Mouse (Mus musculus): ENCODE data around the gene Ntrk2. TPM values are rescaled to one million over a fixed set of nuclear protein-coding genes. Genes with fewer than 3 reads are reported as not detected.

Ntrk2 gene
- polyA plus RNA-seq, 1 experiment from 2014 or later, result 0.27 TPM

- Histone ChIP-seq H3K4me3 (replicated peaks) (no peak overlapping the region), H3K27ac (no peak overlapping the region), H3K4me2 (no peak overlapping the region), H3K9ac (no peak overlapping the region), H3K27me3 (no peaks in the 10 kb centered on the region), H3K4me1 (replicated peaks) (no peaks in the 10 kb centered on the region), H3K36me3 (no peaks in the 10 kb centered on the region), H3K9me3 (replicated peaks) (no peaks in the 10 kb centered on the region; the same call in 1 of the 2 replicates)
- 73% methylated on average over 9 of the region's 9 CpGs for WGBS (ENCODE audit: insufficient replicate concordance)
- ATAC-seq (ENCODE audit: low read depth) (no peak), DNase-seq (no peak)
These were observed 37.5 kb downstream of the Ntrk2 start for GRCm38 (mm10) chr13:58843826-58844225.

- 58% methylated on average over 4 of the region's 4 CpGs for WGBS (ENCODE audit: insufficient replicate concordance)
These were observed 42.2 kb downstream of the Ntrk2 start for GRCm38 (mm10) chr13:58848578-58848977.

DNA sequence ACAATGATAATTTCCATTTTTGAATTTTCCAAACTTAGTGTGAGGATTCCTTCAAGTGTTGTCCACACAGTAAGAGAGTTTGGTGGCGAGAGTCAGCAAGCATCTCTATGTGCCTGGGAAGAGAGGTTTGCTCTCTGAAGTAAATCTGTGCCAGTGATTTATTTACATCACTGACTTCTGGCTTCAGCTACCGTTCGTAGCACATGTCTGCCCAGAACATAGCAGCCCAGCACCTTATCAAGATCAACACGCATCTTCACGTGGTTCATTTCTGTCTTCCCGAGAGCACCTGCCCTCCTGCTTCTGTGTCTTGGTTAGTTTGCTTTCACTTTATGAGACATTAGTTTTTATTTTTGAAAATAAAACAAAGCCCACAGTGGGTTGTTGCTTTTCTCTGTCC lies 47.3 kb downstream of the Ntrk2 start:
- Histone ChIP-seq H3K4me2 (no peak overlapping the region), H3K9me3 (replicated peaks) (no peaks in the 10 kb centered on the region), H3K27ac (no peak overlapping the region), H3K36me3 (no peaks in the 10 kb centered on the region), H3K4me1 (replicated peaks) (no peaks in the 10 kb centered on the region), H3K27me3 (no peaks in the 10 kb centered on the region), H3K9ac (no peak overlapping the region), H3K4me3 (replicated peaks) (no peak overlapping the region)
- DNase-seq (no peak), ATAC-seq (ENCODE audit: low read depth) (no peak)
- 62% methylated on average over 6 of the region's 6 CpGs for WGBS (ENCODE audit: insufficient replicate concordance)

More at GRCm38 (mm10) chr13:58848578-58848977, 42.2 kb downstream of the Ntrk2 start:
- H3K27me3 ChIP-seq, result no peaks in the 10 kb centered on the region
- H3K4me1 ChIP-seq (replicated peaks), result no peaks in the 10 kb centered on the region
- no peak overlapping the region for H3K4me3 ChIP-seq (replicated peaks)
- no peak for DNase-seq
- H3K4me2 ChIP-seq, result no peak overlapping the region
- no peaks in the 10 kb centered on the region for H3K36me3 ChIP-seq
- H3K9me3 ChIP-seq (replicated peaks), result no peaks in the 10 kb centered on the region; the same call in 1 of the 2 replicates
- ATAC-seq (ENCODE audit: low read depth), result no peak
- no peak overlapping the region for H3K27ac ChIP-seq
- H3K9ac ChIP-seq, result no peak overlapping the region

DNA sequence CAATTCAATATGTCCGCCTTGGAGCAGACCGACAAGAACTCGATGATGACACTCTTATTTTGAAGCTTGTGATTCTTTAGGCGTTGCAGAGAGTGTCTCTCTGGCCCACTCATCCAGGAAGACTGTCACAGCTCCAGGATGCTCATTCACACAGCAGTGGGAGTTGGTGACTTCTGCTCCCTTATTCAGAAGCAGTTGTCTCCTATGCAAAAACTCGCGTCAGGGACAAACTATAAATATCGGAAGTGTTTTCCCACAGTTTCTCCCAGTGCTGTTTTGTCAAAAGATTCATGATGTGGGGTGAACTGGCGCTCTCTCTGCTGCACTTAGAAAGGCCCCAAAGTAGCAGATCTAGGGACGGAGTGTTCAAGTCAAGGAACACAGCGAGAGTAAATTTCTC lies 59.9 kb downstream of the Ntrk2 start:
- no peaks in the 10 kb centered on the region for H3K27me3 ChIP-seq
- no peak overlapping the region for H3K27ac ChIP-seq
- no peaks in the 10 kb centered on the region for H3K4me1 ChIP-seq (replicated peaks)
- WGBS (ENCODE audit: insufficient replicate concordance), result 71% methylated on average over 10 of the region's 10 CpGs
- no peaks in the 10 kb centered on the region for H3K36me3 ChIP-seq
- no peak overlapping the region for H3K4me3 ChIP-seq (replicated peaks)
- ATAC-seq (ENCODE audit: low read depth) (no peak), DNase-seq (no peak)
- no peak overlapping the region for H3K9ac ChIP-seq
- no peak overlapping the region for H3K4me2 ChIP-seq
- H3K9me3 ChIP-seq (replicated peaks), result no peaks in the 10 kb centered on the region

DNA sequence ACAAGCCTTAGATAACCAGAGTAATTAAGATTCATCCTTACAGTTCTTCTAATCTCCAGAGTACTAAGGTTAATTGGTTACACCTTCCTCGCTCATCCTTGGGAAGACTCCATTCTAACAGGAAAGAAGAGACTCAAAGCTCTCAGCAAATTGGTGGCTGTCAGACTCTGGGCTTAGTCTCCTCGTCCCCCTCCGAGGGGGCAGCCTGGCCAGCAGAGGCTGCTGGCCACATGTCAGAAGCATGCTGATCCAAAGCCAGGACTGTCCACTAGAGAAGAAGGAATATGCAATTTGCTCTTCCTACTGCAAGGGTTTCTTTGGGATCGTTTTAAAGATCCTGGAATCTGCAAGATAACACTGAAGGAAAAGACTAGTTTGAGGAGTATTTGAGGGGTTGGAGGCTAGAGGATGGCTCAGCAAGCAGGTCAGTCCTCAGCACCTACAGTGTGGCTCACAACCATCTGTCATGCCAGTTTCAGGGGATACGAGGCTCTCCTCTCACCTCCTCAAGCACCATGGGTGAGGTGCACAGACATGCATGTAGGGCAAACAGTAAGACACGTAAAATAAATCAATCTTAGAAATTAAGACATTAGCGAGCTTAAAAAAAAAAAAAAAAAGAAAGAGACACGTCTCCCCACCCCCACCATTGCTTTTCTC lies 60.5 kb downstream of the Ntrk2 start:
- no peaks in the 10 kb centered on the region for H3K27me3 ChIP-seq
- no peaks in the 10 kb centered on the region for H3K4me1 ChIP-seq (replicated peaks)
- DNase-seq (no peak), ATAC-seq (ENCODE audit: low read depth) (no peak)
- 55% methylated on average over 8 of the region's 8 CpGs for WGBS (ENCODE audit: insufficient replicate concordance)
- no peak overlapping the region for H3K4me2 ChIP-seq
- no peak overlapping the region for H3K27ac ChIP-seq
- no peaks in the 10 kb centered on the region for H3K36me3 ChIP-seq
- H3K4me3 ChIP-seq (replicated peaks), result no peak overlapping the region
- H3K9me3 ChIP-seq (replicated peaks), result no peaks in the 10 kb centered on the region
- no peak overlapping the region for H3K9ac ChIP-seq

- no peak overlapping the region for H3K9ac ChIP-seq
- no peak for DNase-seq
- no peak overlapping the region for H3K4me2 ChIP-seq
- H3K36me3 ChIP-seq, result no peaks in the 10 kb centered on the region
- ATAC-seq (ENCODE audit: low read depth), result no peak
- H3K27ac ChIP-seq, result no peak overlapping the region
- no peaks in the 10 kb centered on the region for H3K4me1 ChIP-seq (replicated peaks)
- WGBS (ENCODE audit: insufficient replicate concordance), result 32% methylated on average over 3 of the region's 3 CpGs
- no peaks in the 10 kb centered on the region for H3K27me3 ChIP-seq
- H3K9me3 ChIP-seq (replicated peaks), result no peaks in the 10 kb centered on the region; the same call in 1 of the 2 replicates
- no peak overlapping the region for H3K4me3 ChIP-seq (replicated peaks)
These were observed 76.1 kb downstream of the Ntrk2 start for GRCm38 (mm10) chr13:58882468-58882867.

- H3K27ac ChIP-seq, result no peak overlapping the region
- no peak overlapping the region for H3K4me2 ChIP-seq
- 79% methylated on average over 5 of the region's 5 CpGs for WGBS (ENCODE audit: insufficient replicate concordance)
- no peaks in the 10 kb centered on the region for H3K4me1 ChIP-seq (replicated peaks)
- DNase-seq (no peak), ATAC-seq (ENCODE audit: low read depth) (no peak)
- H3K36me3 ChIP-seq, result no peaks in the 10 kb centered on the region
- H3K4me3 ChIP-seq (replicated peaks), result no peak overlapping the region
- no peaks in the 10 kb centered on the region for H3K27me3 ChIP-seq
- no peaks in the 10 kb centered on the region; the same call in 1 of the 2 replicates for H3K9me3 ChIP-seq (replicated peaks)
- no peak overlapping the region for H3K9ac ChIP-seq
These were observed 76.5 kb downstream of the Ntrk2 start for GRCm38 (mm10) chr13:58882916-58883315.

DNA sequence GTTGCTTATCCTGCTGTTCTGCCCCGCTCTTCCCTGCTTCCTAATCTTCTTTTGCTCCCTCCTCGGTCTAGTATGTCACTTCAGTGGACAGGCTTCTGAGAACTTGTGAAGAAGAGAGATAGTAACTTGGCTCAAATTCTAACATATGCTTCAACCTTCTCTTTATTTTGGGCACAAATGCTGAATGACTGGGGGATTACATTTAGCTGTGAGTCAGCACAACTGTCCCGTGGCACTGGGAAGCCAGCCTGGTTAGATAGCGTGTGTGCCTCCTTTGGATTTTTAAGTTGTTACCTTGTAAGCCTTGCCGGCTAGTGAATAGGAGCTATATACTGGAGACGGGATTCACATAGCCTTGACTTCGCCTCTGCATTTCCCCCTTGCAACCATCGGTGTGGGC lies 79.7 kb downstream of the Ntrk2 start:
- H3K36me3 ChIP-seq, result no peaks in the 10 kb centered on the region
- no peaks in the 10 kb centered on the region for H3K27me3 ChIP-seq
- H3K9ac ChIP-seq, result no peak overlapping the region
- no peak for ATAC-seq (ENCODE audit: low read depth)
- 57% methylated on average over 8 of the region's 8 CpGs for whole genome bisulfite sequencing (ENCODE audit: insufficient replicate concordance)
- H3K4me2 ChIP-seq, result no peak overlapping the region
- H3K4me3 ChIP-seq (replicated peaks), result no peak overlapping the region
- no peak for DNase-seq
- no peak overlapping the region for H3K27ac ChIP-seq
- peaks cover 5% of the 10 kb centered on the region; the same call in 1 of the 2 replicates for H3K9me3 ChIP-seq (replicated peaks)
- H3K4me1 ChIP-seq (replicated peaks), result no peaks in the 10 kb centered on the region

DNA sequence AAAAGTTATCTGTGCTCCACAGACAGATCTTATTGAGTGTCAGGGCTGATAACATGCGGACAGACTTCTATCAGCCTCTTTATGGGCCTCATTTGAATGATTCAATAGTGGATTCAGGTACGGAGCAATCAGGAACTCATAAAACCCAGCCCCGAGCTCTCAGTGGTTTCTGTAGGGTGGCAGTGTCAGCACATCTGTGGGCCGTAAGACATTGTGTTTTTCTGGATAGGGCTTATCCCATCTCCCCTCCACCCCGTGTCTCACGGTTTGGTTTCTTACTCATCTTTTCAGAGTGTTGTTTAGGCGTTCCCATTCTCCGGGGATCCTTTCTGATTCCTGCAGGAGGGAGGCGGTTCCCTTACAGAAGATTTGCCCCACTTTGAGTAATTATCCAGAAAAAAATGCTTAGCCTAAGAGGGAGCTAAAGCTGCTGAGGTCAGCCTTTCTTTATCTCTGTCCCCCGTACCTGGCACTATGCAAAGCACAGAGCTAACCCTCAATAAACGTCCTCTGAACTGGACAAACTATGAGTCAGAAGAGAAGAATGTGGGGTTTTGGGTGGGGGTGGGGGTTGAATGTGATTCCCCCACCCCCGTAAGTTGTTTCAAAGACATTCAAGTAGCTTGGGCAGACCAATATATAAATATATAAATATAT lies 90.0 kb downstream of the Ntrk2 start:
- H3K4me3 ChIP-seq (replicated peaks), result no peak overlapping the region
- H3K27me3 ChIP-seq, result no peaks in the 10 kb centered on the region
- 0 out of 2 replicates have a peak, but pooled peaks cover 4% of the 10 kb centered on the region for H3K9me3 ChIP-seq (replicated peaks)
- H3K36me3 ChIP-seq, result no peaks in the 10 kb centered on the region
- no peak overlapping the region for H3K9ac ChIP-seq
- 55% methylated on average over 12 of the region's 12 CpGs for WGBS (ENCODE audit: insufficient replicate concordance)
- ATAC-seq (ENCODE audit: low read depth), result no peak
- H3K4me1 ChIP-seq (replicated peaks), result no peaks in the 10 kb centered on the region
- no peak for DNase-seq
- H3K4me2 ChIP-seq, result no peak overlapping the region
- no peak overlapping the region for H3K27ac ChIP-seq

GRCm38 (mm10) chr13:58899337-58899736 lies 93.0 kb downstream of the Ntrk2 start:
- Histone ChIP-seq H3K9me3 (replicated peaks) (0 out of 2 replicates have a peak, but pooled peaks cover 4% of the 10 kb centered on the region), H3K9ac (no peak overlapping the region), H3K27me3 (no peaks in the 10 kb centered on the region), H3K4me3 (replicated peaks) (no peak overlapping the region), H3K4me2 (no peak overlapping the region), H3K27ac (no peak overlapping the region), H3K4me1 (replicated peaks) (no peaks in the 10 kb centered on the region), H3K36me3 (no peaks in the 10 kb centered on the region)
- no peak for ATAC-seq (ENCODE audit: low read depth)
- no peak for DNase-seq
- WGBS (ENCODE audit: insufficient replicate concordance), result 64% methylated on average over 2 of the region's 2 CpGs

- H3K4me2 ChIP-seq, result no peak overlapping the region
- 59% methylated on average over 8 of the region's 8 CpGs for WGBS (ENCODE audit: insufficient replicate concordance)
- no peak for ATAC-seq (ENCODE audit: low read depth)
These were observed 95.9 kb downstream of the Ntrk2 start for GRCm38 (mm10) chr13:58902313-58902712.

More at GRCm38 (mm10) chr13:58902313-58902712, 95.9 kb downstream of the Ntrk2 start:
- H3K27me3 ChIP-seq, result no peaks in the 10 kb centered on the region
- no peak overlapping the region for H3K27ac ChIP-seq
- no peaks in the 10 kb centered on the region for H3K36me3 ChIP-seq
- H3K4me3 ChIP-seq (replicated peaks), result no peak overlapping the region
- no peak overlapping the region for H3K9ac ChIP-seq
- DNase-seq, result no peak
- H3K4me1 ChIP-seq (replicated peaks), result no peaks in the 10 kb centered on the region
- H3K9me3 ChIP-seq (replicated peaks), result 0 out of 2 replicates have a peak, but pooled peaks cover 4% of the 10 kb centered on the region

Measured in liver, embryonic 13.5 days (tissue).